Mouse (Mus musculus): ENCODE results near the gene Mcat. TPM values are rescaled to one million over a fixed set of nuclear protein-coding genes. Genes with fewer than 3 reads are reported as not detected.
A peak's percentile ranks its signal among the peaks of the same experiment; 100 is the strongest.
"Not testable (repeated sequence)": the region's sequence is repeated elsewhere in the genome, so short reads cannot be mapped to it uniquely, and the experiment has no call there.

Gene Mcat
- total RNA-seq, 2 experiments from 2014 or later, result 37.8 to 39.3 TPM

- DNase-seq, result peak; percentile 59 to 64
- intact Hi-C loops (cut with DNase I), result loop anchor here (1.0 to 10.0 kb wide), 4 partner anchors 134 to 704 kb away; no protein-coding TSS in a partner anchor
Measured at GRCm38 (mm10) chr15:83518215-83519048, 45.2 kb downstream of the Mcat start.

- intact Hi-C loops (cut with DNase I), result loop anchor here (5.0 to 10.0 kb wide), 3 partner anchors 130 to 700 kb away; no protein-coding TSS in a partner anchor
Measured at GRCm38 (mm10) chr15:83515018-83515417, 48.6 kb downstream of the Mcat start.

GRCm38 (mm10) chr15:83512489-83513281 lies 50.9 kb downstream of the Mcat start:
- no peak for DNase-seq
- intact Hi-C loops (cut with DNase I), result loop anchor here (10.0 kb wide), 2 partner anchors 128 to 698 kb away; no protein-coding TSS in a partner anchor

More at GRCm38 (mm10) chr15:83515018-83515417, 48.6 kb downstream of the Mcat start:
- no peak for DNase-seq

- peak; percentile 95 to 96 for DNase-seq
- intact Hi-C loops (cut with DNase I), result loop anchor here (10.0 kb wide), 2 partner anchors 126 to 696 kb away; no protein-coding TSS in a partner anchor
Measured at GRCm38 (mm10) chr15:83510805-83511405, 52.7 kb downstream of the Mcat start, which contains the start of gene Ttll1. Ttll1 (minus strand) TSS chr15:83510893.

GRCm38 (mm10) chr15:83509950-83510804 lies 53.4 kb downstream of the Mcat start:
- intact Hi-C loops (cut with DNase I), result loop anchor here (10.0 kb wide), 2 partner anchors 125 to 695 kb away; no protein-coding TSS in a partner anchor
- DNase-seq, result no peak

GRCm38 (mm10) chr15:83501483-83501882 lies 62.1 kb downstream of the Mcat start:
- DNase-seq; intact Hi-C loops (cut with DNase I): not testable (repeated sequence)

GRCm38 (mm10) chr15:83500352-83500751 lies 63.2 kb downstream of the Mcat start:
- intact Hi-C loops (cut with DNase I), result no loop called here
- peak; percentile 43 to 67 for DNase-seq

- intact Hi-C loops (cut with DNase I), result no loop called here
- no peak for DNase-seq
Measured at GRCm38 (mm10) chr15:83499211-83499755, 64.3 kb downstream of the Mcat start.

- intact Hi-C loops (cut with DNase I), result no loop called here
- no peak for DNase-seq
Measured at GRCm38 (mm10) chr15:83497299-83497698, 66.3 kb downstream of the Mcat start.

Small RNA genes within 50 kb of the gene (microRNA-seq; reads per million reads assigned to microRNA genes)
- 0 reads per million in 2 experiments for gene Gm24575 (ENCODE audit: borderline number of aligned reads in 2 of 2)

Other genes starting within 250 kb of the Mcat start
- 10 to 100 TPM; 11.0 to 12.2 TPM for gene Arfgap3, start 213.5 kb downstream of the Mcat start, total RNA-seq (2021)
- gene Pacsin2, start 99.2 kb downstream of the Mcat start, total RNA-seq (2021), result 100 to 1,000 TPM; 174 to 191 TPM
- gene Ttll1, start 52.9 kb downstream of the Mcat start, total RNA-seq (2021), result 10 to 100 TPM; 47.3 to 53.2 TPM
- 10 to 100 TPM; 11.6 to 13.1 TPM for gene Bik, start 36.9 kb downstream of the Mcat start, total RNA-seq (2021)
- gene Tspo, start 195 bp downstream of the Mcat start, total RNA-seq (2021), result 10 to 100 TPM; 60.2 to 68.3 TPM
- 1 to 10 TPM; 5.6 to 6.5 TPM for gene Ttll12, start 31.4 kb upstream of the Mcat start, total RNA-seq (2021)
- 1 to 10 TPM; 1.3 TPM for gene Scube1, start 161.2 kb upstream of the Mcat start, total RNA-seq (2021)
- gene Mpped1, start 215.7 kb upstream of the Mcat start, total RNA-seq (2021), result not detected

Data from heart, postnatal 36 days (tissue).